Mouse (Mus musculus) lung, embryonic 15.5 days (tissue): ENCODE measurements at regions not wholly inside any gene's neighbourhood (a gene's known extent, or its start where the extent isn't known, plus 50 kb on each side); places are given as distances from the start of the nearest gene placed in this dataset.

Experiments used
- ATAC-seq: fragments of 200-750 bp; cut with Nextera tagmentation; 2 replicates; pipeline ENCODE4 v1.8.0; 2017; ENCODE audit warnings: moderate number of reproducible peaks, borderline replicate concordance; ENCODE audit not compliant: low FRiP score, low TSS enrichment; ENCODE audit errors: extremely low read depth
- H3K27ac ChIP-seq: fragments of 300-500 bp; sonication (generic); 2 replicates; pipeline ENCODE4 v1.5.1; 2015; ENCODE audit warnings: moderate library complexity, mild to moderate bottlenecking, inconsistent platforms
- H3K27me3 ChIP-seq: fragments of 300-500 bp; sonication (generic); 2 replicates; pipeline ENCODE4 v1.6.1; 2015; ENCODE audit warnings: inconsistent platforms
- H3K36me3 ChIP-seq: fragments of 300-500 bp; sonication (generic); 2 replicates; pipeline ENCODE4 v1.6.1; 2015; ENCODE audit warnings: inconsistent platforms
- H3K4me1 ChIP-seq: fragments of 300-500 bp; sonication (generic); 2 replicates; pipeline ENCODE4 v1.6.1; 2015; ENCODE audit warnings: inconsistent platforms
- H3K4me2 ChIP-seq: fragments of 300-500 bp; sonication (generic); 2 replicates; pipeline ENCODE4 v1.6.1; 2015; ENCODE audit warnings: inconsistent platforms, mild to moderate bottlenecking, moderate library complexity
- H3K4me3 ChIP-seq: fragments of 300-500 bp; sonication (generic); 2 replicates; pipeline ENCODE4 v1.5.1; 2015; ENCODE audit warnings: mild to moderate bottlenecking, inconsistent platforms
- H3K9ac ChIP-seq: fragments of 300-500 bp; sonication (generic); 2 replicates; pipeline ENCODE4 v1.6.1; 2015; ENCODE audit warnings: inconsistent platforms
- H3K9me3 ChIP-seq: fragments of 300-500 bp; sonication (generic); 2 replicates; pipeline ENCODE4 v1.6.1; 2016; ENCODE audit warnings: inconsistent platforms
- WGBS: fragments of 180-500 bp; shearing (Covaris S2); methylation state at CpG from one replicate; pipeline ENCODE4 v1.1.7; 2015; 5-methylcytosine and 5-hydroxymethylcytosine counted together

DNA sequence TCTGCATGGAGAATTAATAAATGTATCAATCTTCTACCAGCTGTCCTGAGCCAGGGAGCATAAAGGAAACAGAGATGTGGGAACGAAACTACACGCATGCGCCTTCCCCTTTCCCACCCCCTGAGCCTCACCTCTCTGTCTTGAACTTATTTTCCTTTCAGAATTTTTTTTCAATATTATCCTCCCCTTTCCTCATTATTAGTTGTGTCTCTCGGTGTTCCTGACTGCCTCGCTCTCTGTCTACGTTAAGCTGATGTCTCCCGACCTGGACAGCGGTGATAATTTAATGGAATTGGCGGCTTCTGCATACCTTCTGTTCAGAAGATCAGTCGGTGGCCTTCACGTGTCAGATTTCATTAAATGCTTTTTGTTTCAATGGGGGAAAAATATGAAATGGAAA is 539.2 kb downstream of the Kcnj2 start:
- 77% methylated on average over 11 of the region's 11 CpGs for WGBS
- Histone ChIP-seq H3K4me1 (no peaks in the 10 kb centered on the region), H3K36me3 (no peaks in the 10 kb centered on the region), H3K27ac (no peak overlapping the region), H3K27me3 (no peaks in the 10 kb centered on the region), H3K9me3 (no peaks in the 10 kb centered on the region), H3K4me2 (no peak overlapping the region), H3K9ac (no peak overlapping the region), H3K4me3 (no peak overlapping the region)
- no peak for ATAC-seq

- Histone ChIP-seq H3K4me2 (no peak overlapping the region), H3K27me3 (no peaks in the 10 kb centered on the region), H3K9me3 (no peaks in the 10 kb centered on the region), H3K27ac (no peak overlapping the region), H3K36me3 (no peaks in the 10 kb centered on the region), H3K4me3 (no peak overlapping the region), H3K4me1 (no peaks in the 10 kb centered on the region), H3K9ac (no peak overlapping the region)
- no peak for ATAC-seq
- 39% methylated on average over 5 of the region's 5 CpGs for WGBS
Observed at GRCm38 (mm10) chr11:111610522-111611015, 544.6 kb downstream of the Kcnj2 start.

DNA sequence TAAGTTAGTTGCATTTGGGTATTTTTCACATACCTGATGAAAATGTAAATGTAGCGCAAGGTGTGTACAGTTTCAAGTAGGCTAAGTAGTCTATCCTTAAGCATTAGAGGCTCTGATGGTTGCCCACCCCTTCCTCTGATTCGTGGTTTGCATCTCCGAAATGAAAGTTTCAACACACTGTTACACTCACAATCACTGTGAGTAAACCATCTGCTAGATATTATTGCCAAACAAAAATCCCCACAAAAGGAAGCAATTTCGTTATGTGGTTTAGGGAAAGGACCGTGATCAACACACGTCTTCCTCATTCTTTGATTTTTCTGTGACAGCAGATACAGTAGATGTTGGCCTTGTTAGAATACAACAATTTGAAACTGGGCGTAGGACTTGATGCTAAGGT is 577.6 kb downstream of the Kcnj2 start:
- H3K27me3 ChIP-seq, result no peaks in the 10 kb centered on the region
- H3K4me2 ChIP-seq, result no peak overlapping the region
- H3K27ac ChIP-seq, result no peak overlapping the region
- ATAC-seq, result no peak
- no peak overlapping the region for H3K4me3 ChIP-seq
- 83% methylated on average over 7 of the region's 7 CpGs for WGBS
- no peaks in the 10 kb centered on the region for H3K4me1 ChIP-seq
- H3K9ac ChIP-seq, result no peak overlapping the region
- H3K9me3 ChIP-seq, result no peaks in the 10 kb centered on the region
- no peaks in the 10 kb centered on the region for H3K36me3 ChIP-seq

GRCm38 (mm10) chr11:111652882-111653281 is 586.9 kb downstream of the Kcnj2 start:
- ATAC-seq, result no peak
- Histone ChIP-seq H3K27me3 (no peaks in the 10 kb centered on the region), H3K4me1 (no peaks in the 10 kb centered on the region), H3K9ac (no peak overlapping the region), H3K27ac (no peak overlapping the region), H3K9me3 (no peaks in the 10 kb centered on the region), H3K4me3 (no peak overlapping the region), H3K4me2 (no peak overlapping the region), H3K36me3 (no peaks in the 10 kb centered on the region)
- WGBS, result 28% methylated on average over 3 of the region's 3 CpGs

DNA sequence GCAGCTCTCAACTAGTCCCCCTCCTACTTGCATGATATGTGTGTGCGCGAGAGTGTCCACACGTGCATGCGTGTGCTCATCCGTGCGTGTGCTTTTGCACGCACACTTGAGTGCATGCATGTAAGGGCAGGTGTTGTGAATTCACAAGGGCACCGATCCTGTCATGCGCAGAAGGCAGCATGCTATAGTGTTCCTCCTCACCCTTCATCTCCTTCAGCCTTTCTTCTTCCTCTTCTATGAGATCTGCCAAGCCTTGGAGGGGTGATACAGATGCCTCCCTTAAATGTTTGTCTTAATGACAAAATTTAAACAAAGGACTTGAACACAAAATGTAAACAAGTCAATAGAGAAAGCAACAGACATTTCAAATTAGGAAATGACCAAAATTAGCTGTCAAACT is 591.8 kb downstream of the Kcnj2 start:
- WGBS, result 90% methylated on average over 9 of the region's 9 CpGs

GRCm38 (mm10) chr11:111658362-111659309 is 592.7 kb downstream of the Kcnj2 start:
- no peak overlapping the region for H3K4me2 ChIP-seq
- H3K9me3 ChIP-seq, result no peaks in the 10 kb centered on the region
- no peak for ATAC-seq
- H3K4me3 ChIP-seq, result no peak overlapping the region
- WGBS, result 63% methylated on average over 15 of the region's 15 CpGs
- H3K27ac ChIP-seq, result no peak overlapping the region
- H3K9ac ChIP-seq, result no peak overlapping the region
- no peaks in the 10 kb centered on the region for H3K36me3 ChIP-seq
- no peaks in the 10 kb centered on the region for H3K4me1 ChIP-seq
- no peaks in the 10 kb centered on the region for H3K27me3 ChIP-seq

More for the DNA sequence above, 591.8 kb downstream of the Kcnj2 start:
- Histone ChIP-seq H3K4me1 (no peaks in the 10 kb centered on the region), H3K9ac (no peak overlapping the region), H3K9me3 (no peaks in the 10 kb centered on the region), H3K36me3 (no peaks in the 10 kb centered on the region), H3K4me3 (no peak overlapping the region), H3K4me2 (no peak overlapping the region), H3K27ac (no peak overlapping the region), H3K27me3 (no peaks in the 10 kb centered on the region)
- no peak for ATAC-seq

GRCm38 (mm10) chr11:111663269-111663668 is 597.3 kb downstream of the Kcnj2 start:
- no peak overlapping the region for H3K9ac ChIP-seq
- 60% methylated on average over 3 of the region's 3 CpGs for WGBS

DNA sequence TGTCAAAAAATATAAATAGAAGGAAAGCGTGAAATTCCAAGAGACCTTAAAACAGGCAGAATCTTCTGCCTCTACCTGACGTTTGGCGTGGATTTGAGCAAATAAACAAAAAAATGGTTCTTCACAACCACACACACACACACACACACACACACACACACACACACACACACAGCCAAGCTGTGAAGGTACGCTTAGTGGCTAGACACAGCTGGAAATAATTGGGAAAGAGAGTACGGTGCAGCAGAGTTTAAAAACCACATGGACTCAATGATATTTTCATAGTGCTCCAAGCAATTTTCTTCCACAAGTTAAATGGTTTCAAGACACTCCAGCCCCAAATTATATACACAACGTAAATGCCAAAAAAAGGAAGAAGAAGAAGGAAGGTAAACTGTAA is 600.4 kb downstream of the Kcnj2 start:
- H3K9me3 ChIP-seq, result no peaks in the 10 kb centered on the region
- no peak overlapping the region for H3K27ac ChIP-seq
- no peaks in the 10 kb centered on the region for H3K27me3 ChIP-seq
- H3K4me3 ChIP-seq, result no peak overlapping the region
- no peak for ATAC-seq
- no peaks in the 10 kb centered on the region for H3K36me3 ChIP-seq
- H3K9ac ChIP-seq, result no peak overlapping the region
- no peaks in the 10 kb centered on the region for H3K4me1 ChIP-seq
- no peak overlapping the region for H3K4me2 ChIP-seq
- WGBS, result 68% methylated on average over 6 of the region's 6 CpGs

More at GRCm38 (mm10) chr11:111663269-111663668, 597.3 kb downstream of the Kcnj2 start:
- H3K4me2 ChIP-seq, result no peak overlapping the region
- H3K36me3 ChIP-seq, result no peaks in the 10 kb centered on the region
- no peaks in the 10 kb centered on the region for H3K27me3 ChIP-seq
- no peak overlapping the region for H3K4me3 ChIP-seq
- no peaks in the 10 kb centered on the region for H3K9me3 ChIP-seq
- ATAC-seq, result no peak
- no peak overlapping the region for H3K27ac ChIP-seq
- no peaks in the 10 kb centered on the region for H3K4me1 ChIP-seq

- no peaks in the 10 kb centered on the region for H3K36me3 ChIP-seq
- no peak overlapping the region for H3K9ac ChIP-seq
- 60% methylated on average over 2 of the region's 2 CpGs for WGBS
- no peak for ATAC-seq
- H3K9me3 ChIP-seq, result no peaks in the 10 kb centered on the region
- no peak overlapping the region for H3K27ac ChIP-seq
- no peaks in the 10 kb centered on the region for H3K27me3 ChIP-seq
- H3K4me1 ChIP-seq, result no peaks in the 10 kb centered on the region
- H3K4me3 ChIP-seq, result no peak overlapping the region
- H3K4me2 ChIP-seq, result no peak overlapping the region
Observed at GRCm38 (mm10) chr11:111671865-111672264, 605.9 kb downstream of the Kcnj2 start.

DNA sequence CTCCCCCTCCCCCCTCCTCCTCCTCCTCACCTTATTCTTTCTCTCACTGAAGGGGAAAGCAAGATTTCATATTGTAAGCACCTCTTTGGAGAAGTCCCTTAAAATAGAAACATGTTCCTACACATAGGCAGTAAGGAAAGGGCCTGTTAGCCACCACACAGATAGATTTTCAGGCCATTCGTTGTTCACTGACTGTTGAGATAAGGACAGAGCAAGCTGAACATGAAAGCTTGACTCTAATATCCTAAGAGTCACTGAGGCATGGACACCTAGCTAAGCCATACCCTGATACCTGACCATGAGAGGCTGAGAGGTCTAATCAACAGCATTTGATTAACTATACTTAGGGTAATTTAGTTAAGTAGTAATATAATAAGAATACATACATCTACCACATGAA is 609.7 kb downstream of the Kcnj2 start:
- no peak overlapping the region for H3K27ac ChIP-seq
- H3K9me3 ChIP-seq, result no peaks in the 10 kb centered on the region
- H3K4me2 ChIP-seq, result no peak overlapping the region
- WGBS, result 61% methylated on average over 1 of the region's 1 CpGs
- H3K4me3 ChIP-seq, result no peak overlapping the region
- no peaks in the 10 kb centered on the region for H3K36me3 ChIP-seq
- no peak overlapping the region for H3K9ac ChIP-seq
- no peak for ATAC-seq
- H3K4me1 ChIP-seq, result no peaks in the 10 kb centered on the region
- no peaks in the 10 kb centered on the region for H3K27me3 ChIP-seq

- no peak overlapping the region for H3K27ac ChIP-seq
- H3K4me1 ChIP-seq, result no peaks in the 10 kb centered on the region
- no peaks in the 10 kb centered on the region for H3K27me3 ChIP-seq
- no peak for ATAC-seq
- no peak overlapping the region for H3K4me2 ChIP-seq
- H3K36me3 ChIP-seq, result no peaks in the 10 kb centered on the region
- no peak overlapping the region for H3K9ac ChIP-seq
- H3K9me3 ChIP-seq, result no peaks in the 10 kb centered on the region
- WGBS, result 82% methylated on average over 7 of the region's 7 CpGs
- H3K4me3 ChIP-seq, result no peak overlapping the region
Observed at GRCm38 (mm10) chr11:111682341-111682740, 616.4 kb downstream of the Kcnj2 start.

- H3K4me1 ChIP-seq, result 0 out of 2 replicates have a peak, but pooled peaks cover 5% of the 10 kb centered on the region
- H3K9ac ChIP-seq, result no peak overlapping the region
- 49% methylated on average over 4 of the region's 4 CpGs for WGBS
- H3K4me2 ChIP-seq, result no peak overlapping the region
- no peak for ATAC-seq
- H3K27ac ChIP-seq, result peak overlapping the region; percentile 61
- no peak overlapping the region for H3K4me3 ChIP-seq
- no peaks in the 10 kb centered on the region for H3K36me3 ChIP-seq
- H3K9me3 ChIP-seq, result no peaks in the 10 kb centered on the region
- H3K27me3 ChIP-seq, result no peaks in the 10 kb centered on the region
Observed at GRCm38 (mm10) chr11:111683909-111684308, 617.9 kb downstream of the Kcnj2 start.
